In the genomic region with DNA sequence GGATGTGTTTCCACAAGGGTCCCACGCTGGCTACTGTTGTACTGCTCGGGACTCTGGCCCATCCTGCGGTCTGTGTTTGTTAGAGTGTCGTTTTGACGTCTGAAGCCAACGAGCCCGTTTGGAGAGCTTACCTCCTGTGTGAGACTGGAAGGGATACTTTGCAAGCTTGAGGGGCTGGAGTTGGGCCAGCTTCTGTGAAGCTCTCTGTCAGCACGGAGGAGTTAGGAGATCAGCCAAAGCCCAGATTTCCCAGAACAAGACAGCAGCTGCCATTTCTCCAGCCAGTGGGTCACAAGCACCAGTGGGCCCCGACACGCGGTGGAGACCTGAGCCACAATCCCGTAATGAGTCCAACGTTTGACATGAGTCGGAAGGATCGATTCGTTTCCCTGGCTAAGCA, we compare ENCODE assay signal across 22 mouse cellular contexts. TPM values are rescaled to one million over a fixed set of nuclear protein-coding genes. Genes with fewer than 3 reads are reported as not detected.
DNase-seq lines count a peak whose midpoint lies in the region; ATAC-seq and TF ChIP-seq lines count a peak whose summit lies in the region.
"Had no signal": no experiment of that assay in that cellular context is flagged by ENCODE, and none has a peak within 500 bp of the region (broad histone marks: within the 10 kb centered on the region; RNA-seq: fewer than 3 reads in every experiment).

No protein-coding gene starts in this region.

- DNase-seq in hindbrain, postnatal 0 days (ENCODE audit: low spot score) = peak; percentile 60
- no peak for DNase-seq in hindbrain, embryonic 10.5 days (ENCODE audit: low spot score)
- peak; percentile 57 for DNase-seq in midbrain, postnatal 0 days (ENCODE audit: low spot score)
- no peak for DNase-seq in midbrain, embryonic 10.5 days (ENCODE audit: low spot score)
- peak; percentile 34 for DNase-seq in right cerebral cortex, postnatal 4 days
- DNase-seq in right cerebral cortex, postnatal 25 days = no peak
- DNase-seq: adrenal gland, adult 2 months; adrenal gland, postnatal 25 days; cerebellum, adult 11 months; cerebellum, adult 9-11 months; embryo, embryonic 11 days; gastrocnemius, postnatal 10 days; heart, adult 18-20 months; heart, postnatal 10 days; heart, postnatal 4 days had no signal

- WGBS in hindbrain, postnatal 0 days = 42% methylated on average over 16 of the region's 16 CpGs
- WGBS in hindbrain, embryonic 10.5 days = 82% methylated on average over 16 of the region's 16 CpGs
- WGBS in midbrain, postnatal 0 days = 50% methylated on average over 16 of the region's 16 CpGs
- 86% methylated on average over 16 of the region's 16 CpGs for WGBS in midbrain, embryonic 10.5 days
- 57% methylated on average over 16 of the region's 16 CpGs for WGBS in kidney, embryonic 16.5 days

- no peak overlapping the region for H3K27ac ChIP-seq in hindbrain, postnatal 0 days
- H3K27ac ChIP-seq in hindbrain, embryonic 10.5 days = no peak overlapping the region
- H3K27ac ChIP-seq in midbrain, postnatal 0 days (ENCODE audit: low read depth, low read length) = no peak overlapping the region
- H3K27ac ChIP-seq in midbrain, embryonic 10.5 days (replicated peaks) = no peak overlapping the region
- no peak overlapping the region for H3K27ac ChIP-seq in kidney, embryonic 16.5 days (ENCODE audit: low read length)
- H3K27ac ChIP-seq: embryonic facial prominence, embryonic 12.5 days; forebrain, embryonic 12.5 days; heart, embryonic 10.5 days; hindbrain, embryonic 13.5 days had no signal

- no peak for TF ChIP-seq CTCF in hindbrain, postnatal 0 days (IDR thresholded peaks at IDR 0.05; ENCODE audit: low read depth)
- no peak for TF ChIP-seq CTCF in midbrain, postnatal 0 days (IDR thresholded peaks at IDR 0.05)

- H3K9me3 ChIP-seq in hindbrain, postnatal 0 days (ENCODE audit: low read length) = no peaks in the 10 kb centered on the region
- no peaks in the 10 kb centered on the region for H3K9me3 ChIP-seq in hindbrain, embryonic 10.5 days
- H3K9me3 ChIP-seq in midbrain, postnatal 0 days (ENCODE audit: low read length) = no peaks in the 10 kb centered on the region
- no peaks in the 10 kb centered on the region for H3K9me3 ChIP-seq in midbrain, embryonic 10.5 days (replicated peaks)
- no peaks in the 10 kb centered on the region for H3K9me3 ChIP-seq in kidney, embryonic 16.5 days (ENCODE audit: low read length)
- H3K9me3 ChIP-seq: embryonic facial prominence, embryonic 12.5 days; forebrain, embryonic 12.5 days; heart, embryonic 10.5 days; hindbrain, embryonic 13.5 days had no signal

- no peaks in the 10 kb centered on the region for H3K36me3 ChIP-seq in hindbrain, postnatal 0 days (ENCODE audit: insufficient read depth, low read length)
- H3K36me3 ChIP-seq in hindbrain, embryonic 10.5 days = no peaks in the 10 kb centered on the region
- H3K36me3 ChIP-seq in midbrain, postnatal 0 days (ENCODE audit: insufficient read depth, low read length) = no peaks in the 10 kb centered on the region
- H3K36me3 ChIP-seq in midbrain, embryonic 10.5 days = no peaks in the 10 kb centered on the region
- H3K36me3 ChIP-seq in kidney, embryonic 16.5 days (ENCODE audit: insufficient read depth, low read length) = no peaks in the 10 kb centered on the region
- H3K36me3 ChIP-seq: embryonic facial prominence, embryonic 12.5 days; forebrain, embryonic 12.5 days; heart, embryonic 10.5 days; hindbrain, embryonic 13.5 days had no signal

- ATAC-seq in hindbrain, postnatal 0 days = no peak
- no peak for ATAC-seq in midbrain, postnatal 0 days (ENCODE audit: low FRiP score)
- ATAC-seq in kidney, embryonic 16.5 days (ENCODE audit: low FRiP score, low TSS enrichment) = no peak
- ATAC-seq: forebrain, embryonic 16.5 days had no signal

- peaks cover 21% of the 10 kb centered on the region for H3K27me3 ChIP-seq in hindbrain, postnatal 0 days (ENCODE audit: insufficient read depth, low read length)
- H3K27me3 ChIP-seq in hindbrain, embryonic 10.5 days (ENCODE audit: insufficient read depth, poor library complexity, severe bottlenecking) = peaks cover 91% of the 10 kb centered on the region
- H3K27me3 ChIP-seq in midbrain, postnatal 0 days (ENCODE audit: insufficient read depth, low read length) = peaks cover 43% of the 10 kb centered on the region
- H3K27me3 ChIP-seq in midbrain, embryonic 10.5 days (ENCODE audit: low read depth, poor library complexity, severe bottlenecking) = peaks cover 87% of the 10 kb centered on the region
- H3K27me3 ChIP-seq in kidney, embryonic 16.5 days (ENCODE audit: insufficient read depth, low read length) = peaks cover 81% of the 10 kb centered on the region

- no peak overlapping the region for H3K4me2 ChIP-seq in hindbrain, postnatal 0 days (ENCODE audit: low read depth, low read length)
- H3K4me2 ChIP-seq in midbrain, postnatal 0 days (ENCODE audit: low read depth, low read length, poor library complexity, severe bottlenecking) = no peak overlapping the region
- no peak overlapping the region for H3K4me2 ChIP-seq in kidney, embryonic 16.5 days (replicated peaks; ENCODE audit: low read depth, low read length)
- H3K4me2 ChIP-seq: embryonic facial prominence, embryonic 12.5 days; forebrain, embryonic 12.5 days; hindbrain, embryonic 13.5 days had no signal

- no peak overlapping the region for H3K9ac ChIP-seq in hindbrain, postnatal 0 days (replicated peaks; ENCODE audit: low read length)
- H3K9ac ChIP-seq in midbrain, postnatal 0 days (replicated peaks; ENCODE audit: low read length, poor library complexity, severe bottlenecking) = no peak overlapping the region
- no peak overlapping the region for H3K9ac ChIP-seq in kidney, embryonic 16.5 days (replicated peaks; ENCODE audit: low read length)
- H3K9ac ChIP-seq: embryonic facial prominence, embryonic 12.5 days; forebrain, embryonic 12.5 days; hindbrain, embryonic 13.5 days had no signal

- no peak overlapping the region for H3K4me3 ChIP-seq in hindbrain, postnatal 0 days (ENCODE audit: low read length)
- no peak overlapping the region for H3K4me3 ChIP-seq in hindbrain, embryonic 10.5 days
- no peak overlapping the region for H3K4me3 ChIP-seq in midbrain, postnatal 0 days (ENCODE audit: low read depth, low read length)
- no peak overlapping the region for H3K4me3 ChIP-seq in midbrain, embryonic 10.5 days
- no peak overlapping the region for H3K4me3 ChIP-seq in kidney, embryonic 16.5 days (ENCODE audit: low read length)
- H3K4me3 ChIP-seq: embryonic facial prominence, embryonic 12.5 days; forebrain, embryonic 12.5 days; heart, embryonic 10.5 days; hindbrain, embryonic 13.5 days had no signal

- peaks cover 6% of the 10 kb centered on the region; the same call in 1 of the 2 replicates for H3K4me1 ChIP-seq in hindbrain, postnatal 0 days (ENCODE audit: insufficient read depth, low read length)
- H3K4me1 ChIP-seq in hindbrain, embryonic 10.5 days (replicated peaks) = peaks cover 18% of the 10 kb centered on the region
- no peaks in the 10 kb centered on the region for H3K4me1 ChIP-seq in midbrain, postnatal 0 days (ENCODE audit: insufficient read depth, low read length)
- peaks cover 28% of the 10 kb centered on the region for H3K4me1 ChIP-seq in midbrain, embryonic 10.5 days
- no peaks in the 10 kb centered on the region for H3K4me1 ChIP-seq in kidney, embryonic 16.5 days (ENCODE audit: insufficient read depth, low read length)
- H3K4me1 ChIP-seq: heart, embryonic 10.5 days had no signal

RNA-seq across cellular contexts. Expression of a gene that starts 5.2 kb away (rescaled TPM):
- total RNA-seq in hindbrain, postnatal 0 days (2014; rRNA removed) = 28.9 and 42.7 TPM in 2 replicates
- 5.8 and 6.1 TPM in 2 replicates for polyA plus RNA-seq in hindbrain, postnatal 0 days (2015; fragmentation: Nextera tagmentation; extraction: Ambion mirVana)
- 0.36 and 0.54 TPM in 2 replicates for polyA plus RNA-seq in hindbrain, embryonic 10.5 days (2016; fragmentation: Nextera tagmentation; extraction: Ambion mirVana)
- 14.7 and 16.9 TPM in 2 replicates for total RNA-seq in midbrain, postnatal 0 days (2014; rRNA removed)
- polyA plus RNA-seq in midbrain, postnatal 0 days (2015; fragmentation: Nextera tagmentation; extraction: Ambion mirVana) = 3.3 and 4.0 TPM in 2 replicates
- 0.28 and 0.37 TPM in 2 replicates for polyA plus RNA-seq in midbrain, embryonic 10.5 days (2016; fragmentation: Nextera tagmentation; extraction: Ambion mirVana)
- 0.19 and 0.31 TPM in 2 replicates for polyA plus RNA-seq in kidney, embryonic 16.5 days (2015; fragmentation: Nextera tagmentation; extraction: Ambion mirVana)
- total RNA-seq: adrenal gland, postnatal 25 days; common myeloid progenitor, adult 5-6 weeks; heart, adult 18-20 months had no signal

Comparison
In these comparisons a context has a peak if more than half of its experiments do, and no peak if none do; other contexts are left out.
1. DNase-seq: peak in hindbrain, postnatal 0 days (single experiment), midbrain, postnatal 0 days (single experiment) and right cerebral cortex, postnatal 4 days (single experiment); none in hindbrain, embryonic 10.5 days (single experiment), midbrain, embryonic 10.5 days (single experiment) and right cerebral cortex, postnatal 25 days (single experiment).